Mouse (Mus musculus) ES-E14 (cell line): ENCODE data around the gene Ccdc8.

Experiments
- CHD2 ChIP-seq: IDR thresholded peaks from 2 replicates; pipeline ENCODE4 v1.6.1; 2014; ENCODE audit warnings: mild to moderate bottlenecking, low read depth, low read length, inconsistent platforms
- HCFC1 ChIP-seq: IDR thresholded peaks from 2 replicates; pipeline ENCODE4 v1.6.1; 2012; ENCODE audit warnings: low read length, inconsistent platforms, borderline replicate concordance; ENCODE audit not compliant: insufficient read depth
- ZNF384 ChIP-seq: IDR thresholded peaks from 2 replicates; pipeline ENCODE4 v1.6.1; 2012; ENCODE audit warnings: low read depth, low read length, inconsistent platforms

GRCm38 (mm10) chr7:17038018-17038695 lies 45.6 kb downstream of the Ccdc8 start:
- TF ChIP-seq HCFC1 (no peak), CHD2 (no peak), ZNF384 (no peak)
